Mouse (Mus musculus) adrenal gland, adult 2 months (tissue): ENCODE measurements around the gene Pcx. TPM values are rescaled to one million over a fixed set of nuclear protein-coding genes. Genes with fewer than 3 reads are reported as not detected.
A peak's percentile ranks its signal among the peaks of the same experiment; 100 is the strongest.

Experiments used
- DNase-seq: peaks from one replicate; pipeline ENCODE4 v3.0.0; 2021
- long read RNA-seq: library from polyadenylated mRNA; stranded (forward); transcript quantifications from one replicate; pipeline ENCODE4 v2.0.0, GENCODE M21; 2021
- polyA plus RNA-seq: library from polyadenylated mRNA; depleted of rRNA; stranded (reverse); fragments of >200 nt; gene quantifications from 2 replicates; pipeline ENCODE4 v1.2.3, GENCODE M21; 2012; rRNA removed
- total RNA-seq, 2 experiments: library from RNA; stranded (reverse); gene quantifications; 2 replicates each; pipeline ENCODE4 v1.2.3; 2021

The Pcx gene
- 100 to 1,000 TPM; 536 to 579 TPM for total RNA-seq
- polyA plus RNA-seq: 474 and 524 TPM in 2 replicates
- long read RNA-seq, full-length matches to known transcripts: 429 of 678 reads
- long read RNA-seq, partial matches to known transcripts: 223 of 678 reads
- long read RNA-seq, other reads (novel, unspliced or antisense): 26 of 678 reads

GRCm38 (mm10) chr19:4509986-4510963, at the start of gene Pcx:
Gene Pcx (plus strand): TSS chr19:4510472.
- DNase-seq: peak; percentile 100

- DNase-seq: no peak
Measured at GRCm38 (mm10) chr19:4461981-4462380, 48.3 kb upstream of the Pcx start.

GRCm38 (mm10) chr19:4464666-4465065, 45.6 kb upstream of the Pcx start:
- no peak for DNase-seq

GRCm38 (mm10) chr19:4468363-4468762, 41.9 kb upstream of the Pcx start:
- DNase-seq: peak; percentile 57

- no peak for DNase-seq
Measured at GRCm38 (mm10) chr19:4473549-4473948, 36.7 kb upstream of the Pcx start.

GRCm38 (mm10) chr19:4474739-4475138, 35.5 kb upstream of the Pcx start:
- DNase-seq: peak; percentile 57

GRCm38 (mm10) chr19:4475224-4475925, 34.9 kb upstream of the Pcx start:
- DNase-seq: no peak

GRCm38 (mm10) chr19:4476601-4477257, 33.5 kb upstream of the Pcx start:
- peak; percentile 75 for DNase-seq

- peak; percentile 87 for DNase-seq
Measured at GRCm38 (mm10) chr19:4477345-4478189, 32.7 kb upstream of the Pcx start, which contains the start of gene Syt12. Gene Syt12 (minus strand): TSS chr19:4477447.

- no peak for DNase-seq
Measured at GRCm38 (mm10) chr19:4478190-4478516, 32.1 kb upstream of the Pcx start.

GRCm38 (mm10) chr19:4480041-4480440, 30.2 kb upstream of the Pcx start:
- DNase-seq: no peak

GRCm38 (mm10) chr19:4481326-4481725, 28.9 kb upstream of the Pcx start:
- DNase-seq: no peak

- peak; percentile 45 for DNase-seq
Measured at GRCm38 (mm10) chr19:4482111-4482859, 28.0 kb upstream of the Pcx start.

- DNase-seq: no peak
Measured at GRCm38 (mm10) chr19:4485006-4485405, 25.3 kb upstream of the Pcx start.

- DNase-seq: no peak
Measured at GRCm38 (mm10) chr19:4487877-4488276, 22.4 kb upstream of the Pcx start.

GRCm38 (mm10) chr19:4491080-4491695, 19.1 kb upstream of the Pcx start:
- peak; percentile 75 for DNase-seq

- peak; percentile 89 for DNase-seq
Measured at GRCm38 (mm10) chr19:4492526-4493296, 17.6 kb upstream of the Pcx start.

GRCm38 (mm10) chr19:4494707-4495106, 15.6 kb upstream of the Pcx start:
- DNase-seq: no peak

- peak; percentile 55 for DNase-seq
Measured at GRCm38 (mm10) chr19:4495814-4496213, 14.5 kb upstream of the Pcx start.
